Mouse (Mus musculus): ENCODE results near the gene Smbd1. TPM values are rescaled to one million over a fixed set of nuclear protein-coding genes. Genes with fewer than 3 reads are reported as not detected.

Smbd1 gene
- polyA plus RNA-seq (2014; fragmentation: Illumina TruSeq; extraction: RNeasy Lipid Tissue Mini Kit (QIAGEN cat#74804); ENCODE audit: insufficient read depth, low read depth, low replicate concordance), result 2.7 TPM

GRCm38 (mm10) chr16:32810321-32810720, at the start of gene Smbd1:
Smbd1 (minus strand) TSS chr16:32810477.

GRCm38 (mm10) chr16:32797426-32797689, 12.9 kb downstream of the Smbd1 start, which contains the start of gene Muc20:
Muc20 (minus strand) TSS chr16:32797435.

Other genes with a start within 250 kb of the Smbd1 start
- gene Tfrc, start 201.6 kb downstream of the Smbd1 start, polyA plus RNA-seq (2014; fragmentation: Illumina TruSeq; extraction: RNeasy Lipid Tissue Mini Kit (QIAGEN cat#74804); ENCODE audit: insufficient read depth, low read depth, low replicate concordance), result 31.2 TPM
- gene Tnk2, start 166.6 kb downstream of the Smbd1 start, polyA plus RNA-seq (2014; fragmentation: Illumina TruSeq; extraction: RNeasy Lipid Tissue Mini Kit (QIAGEN cat#74804); ENCODE audit: insufficient read depth, low read depth, low replicate concordance), result 22.5 TPM
- 6.9 TPM for gene Muc4, start 74.6 kb downstream of the Smbd1 start, polyA plus RNA-seq (2014; fragmentation: Illumina TruSeq; extraction: RNeasy Lipid Tissue Mini Kit (QIAGEN cat#74804); ENCODE audit: insufficient read depth, low read depth, low replicate concordance)
- 5.4 TPM for gene Muc20, start 13.0 kb downstream of the Smbd1 start, polyA plus RNA-seq (2014; fragmentation: Illumina TruSeq; extraction: RNeasy Lipid Tissue Mini Kit (QIAGEN cat#74804); ENCODE audit: insufficient read depth, low read depth, low replicate concordance)
- gene Fyttd1, start 67.0 kb upstream of the Smbd1 start, polyA plus RNA-seq (2014; fragmentation: Illumina TruSeq; extraction: RNeasy Lipid Tissue Mini Kit (QIAGEN cat#74804); ENCODE audit: insufficient read depth, low read depth, low replicate concordance), result 20.1 TPM
- 16.3 TPM for gene Rubcn, start 67.3 kb upstream of the Smbd1 start, polyA plus RNA-seq (2014; fragmentation: Illumina TruSeq; extraction: RNeasy Lipid Tissue Mini Kit (QIAGEN cat#74804); ENCODE audit: insufficient read depth, low read depth, low replicate concordance)
- 10.4 TPM for gene Lrch3, start 103.6 kb upstream of the Smbd1 start, polyA plus RNA-seq (2014; fragmentation: Illumina TruSeq; extraction: RNeasy Lipid Tissue Mini Kit (QIAGEN cat#74804); ENCODE audit: insufficient read depth, low read depth, low replicate concordance)
- gene Iqcg, start 245.7 kb upstream of the Smbd1 start, polyA plus RNA-seq (2014; fragmentation: Illumina TruSeq; extraction: RNeasy Lipid Tissue Mini Kit (QIAGEN cat#74804); ENCODE audit: insufficient read depth, low read depth, low replicate concordance), result 7.9 TPM
- gene Rpl35a, start 246.0 kb upstream of the Smbd1 start, polyA plus RNA-seq (2014; fragmentation: Illumina TruSeq; extraction: RNeasy Lipid Tissue Mini Kit (QIAGEN cat#74804); ENCODE audit: insufficient read depth, low read depth, low replicate concordance), result 2,134 TPM